Mouse (Mus musculus) gastrocnemius, adult 2 months (tissue): ENCODE results near the gene Naa16. TPM values are rescaled to one million over a fixed set of nuclear protein-coding genes. Genes with fewer than 3 reads are reported as not detected.

Source experiments
- DNase-seq: peaks from one replicate; pipeline ENCODE4 v3.0.0; 2022
- H3K27ac ChIP-seq: fragments of 200-600 bp; 2 replicates; pipeline ENCODE4 v1.8.1; 2022; ENCODE audit warnings: mild to moderate bottlenecking
- H3K4me3 ChIP-seq: fragments of 200-600 bp; 2 replicates; pipeline ENCODE4 v1.8.1; 2022; ENCODE audit warnings: mild to moderate bottlenecking, moderate library complexity
- CTCF ChIP-seq: fragments of 200-600 bp; IDR thresholded peaks from 2 replicates; pipeline ENCODE4 v1.8.1; 2022; ENCODE audit warnings: antibody characterized with exemption, mild to moderate bottlenecking, moderate library complexity
- intact Hi-C: fragments of 180-260 bp; cut with DNase I; formaldehyde crosslinking; loops from one replicate; pipeline ENCODE4 v1.15.1; 2025
- total RNA-seq, 2 experiments: library from RNA; stranded (reverse); gene quantifications; 2 replicates each; pipeline ENCODE4 v1.2.3; 2021

Gene Naa16
- total RNA-seq, 2 experiments from 2014 or later = 22.3 to 22.9 TPM

- no peak overlapping the region for H3K4me3 ChIP-seq
- DNase-seq = no peak
- TF ChIP-seq CTCF = no peak
- peak overlapping the region; percentile 78; the same call in 1 of the 2 replicates for H3K27ac ChIP-seq
- intact Hi-C loops = loop anchor here (5.0 kb wide), 1 partner anchor 93 kb away; no protein-coding TSS in a partner anchor
Measured at GRCm38 (mm10) chr14:79275441-79275840, 115.1 kb downstream of the Naa16 start.

Other genes starting within 250 kb of the Naa16 start
- not detected for gene Zfp957, start 143.4 kb downstream of the Naa16 start, total RNA-seq
- gene Rgcc, start 89.1 kb downstream of the Naa16 start, total RNA-seq = 10 to 100 TPM; 46.9 to 78.3 TPM
- 1 to 10 TPM; 8.9 to 9.5 TPM for gene Mtrf1, start 7.0 kb upstream of the Naa16 start, total RNA-seq
- gene Kbtbd7, start 35.7 kb upstream of the Naa16 start, total RNA-seq = 1 to 10 TPM; 5.4 to 7.2 TPM
- under 1 TPM in 1 of 2 experiments, not detected in 1; 0.20 TPM for gene Kbtbd6, start 61.1 kb upstream of the Naa16 start, total RNA-seq
- gene Elf1, start 90.4 kb upstream of the Naa16 start, total RNA-seq = 1 to 10 TPM; 4.6 to 6.0 TPM
- gene Wbp4, start 90.7 kb upstream of the Naa16 start, total RNA-seq = 10 to 100 TPM; 19.3 to 25.7 TPM
- 10 to 100 TPM; 96.5 to 97.2 TPM for gene Sugt1, start 196.9 kb upstream of the Naa16 start, total RNA-seq